ENCODE assay signal across 13 mouse cellular contexts in genomic region chr11:16977611-16978010, GRCm38 (mm10). TPM values are rescaled to one million over a fixed set of nuclear protein-coding genes. Genes with fewer than 3 reads are reported as not detected.
DNase-seq lines count a peak whose midpoint lies in the region; ATAC-seq and TF ChIP-seq lines count a peak whose summit lies in the region.
"Had no signal": no experiment of that assay in that cellular context is flagged by ENCODE, and none has a peak within 500 bp of the region (broad histone marks: within the 10 kb centered on the region; RNA-seq: fewer than 3 reads in every experiment).

No protein-coding gene starts in this region.

- 0 out of 2 replicates have a peak overlapping the region, but pooled peaks have one; percentile 19 for H3K27ac ChIP-seq in liver, embryonic 11.5 days (ENCODE audit: low read depth, low read length)
- no peak overlapping the region for H3K27ac ChIP-seq in liver, embryonic 13.5 days
- H3K27ac ChIP-seq in small intestine, adult 2 months (ENCODE audit: insufficient read depth, low read depth, low read length), result peak overlapping the region; percentile 43; the same call in 1 of the 2 replicates
- H3K27ac ChIP-seq: embryonic facial prominence, embryonic 15.5 days; kidney, postnatal 0 days had no signal

- no peak overlapping the region for H3K4me3 ChIP-seq in liver, embryonic 11.5 days (ENCODE audit: low read depth, low read length)
- H3K4me3 ChIP-seq in liver, embryonic 13.5 days (replicated peaks), result no peak overlapping the region
- no peak overlapping the region for H3K4me3 ChIP-seq in small intestine, adult 2 months (ENCODE audit: low read depth, low read length)
- H3K4me3 ChIP-seq: embryonic facial prominence, embryonic 15.5 days had no signal

- H3K9me3 ChIP-seq in liver, embryonic 11.5 days (ENCODE audit: control insufficient read depth, low read length), result no peaks in the 10 kb centered on the region
- H3K9me3 ChIP-seq in liver, embryonic 13.5 days (replicated peaks), result no peaks in the 10 kb centered on the region
- H3K9me3 ChIP-seq: embryonic facial prominence, embryonic 15.5 days had no signal

- H3K27me3 ChIP-seq in liver, embryonic 11.5 days (replicated peaks; ENCODE audit: control insufficient read depth, insufficient read depth, low read length), result no peaks in the 10 kb centered on the region
- H3K27me3 ChIP-seq in liver, embryonic 13.5 days, result no peaks in the 10 kb centered on the region
- no peaks in the 10 kb centered on the region for H3K27me3 ChIP-seq in small intestine, adult 2 months (ENCODE audit: control insufficient read depth, insufficient read depth, low read length)
- H3K27me3 ChIP-seq: embryonic facial prominence, embryonic 15.5 days had no signal

- no peak for TF ChIP-seq POLR2A in small intestine, adult 2 months (IDR thresholded peaks at IDR 0.05; ENCODE audit: low read depth, low read length)

- 38% methylated on average over 2 of the region's 2 CpGs for WGBS in liver, embryonic 11.5 days
- WGBS in liver, embryonic 13.5 days (ENCODE audit: insufficient replicate concordance), result 29% methylated on average over 2 of the region's 2 CpGs
- 63% methylated on average over 2 of the region's 2 CpGs for WGBS in small intestine, adult 2 months

- no peak for DNase-seq in liver, embryonic 11.5 days (ENCODE audit: low spot score)
- DNase-seq in liver (no peak), MEL-GATA-1-ER (ENCODE audit: extremely low read depth, low read depth) (peak; percentile 75)
- no peak for DNase-seq in liver, embryonic 13.5 days
- no peak for DNase-seq in kidney, postnatal 25 days
- no peak for DNase-seq in thymus, postnatal 0 days (ENCODE audit: low spot score)
- DNase-seq: cerebellum, postnatal 36 days; thymus, postnatal 14 days had no signal

- H3K9ac ChIP-seq in liver, embryonic 11.5 days (ENCODE audit: low read depth, low read length), result no peak overlapping the region
- H3K9ac ChIP-seq in liver, embryonic 13.5 days, result no peak overlapping the region
- H3K9ac ChIP-seq: embryonic facial prominence, embryonic 15.5 days had no signal

- peaks cover 15% of the 10 kb centered on the region for H3K4me1 ChIP-seq in liver, embryonic 11.5 days (replicated peaks; ENCODE audit: control insufficient read depth, insufficient read depth, low read length)
- H3K4me1 ChIP-seq in liver, embryonic 13.5 days (replicated peaks), result peaks cover 17% of the 10 kb centered on the region
- H3K4me1 ChIP-seq in small intestine, adult 2 months (ENCODE audit: control insufficient read depth, insufficient read depth, insufficient read length, low read length), result peaks cover 8% of the 10 kb centered on the region
- H3K4me1 ChIP-seq: embryonic facial prominence, embryonic 15.5 days had no signal

- peak; percentile 34 for ATAC-seq in liver, embryonic 11.5 days (replicated peaks; ENCODE audit: low FRiP score)
- ATAC-seq in liver, embryonic 13.5 days (ENCODE audit: low read depth), result 0 out of 2 replicates have a peak, but pooled peaks have one; percentile 21
- ATAC-seq: forebrain, embryonic 14.5 days; hindbrain, embryonic 16.5 days had no signal

- no peak for TF ChIP-seq CTCF in small intestine, adult 2 months (IDR thresholded peaks at IDR 0.05; ENCODE audit: extremely low read depth, insufficient read length, insufficient replicate concordance, low read depth, low read length)

- no peaks in the 10 kb centered on the region for H3K36me3 ChIP-seq in liver, embryonic 11.5 days (ENCODE audit: control insufficient read depth, insufficient read depth, low read length)
- H3K36me3 ChIP-seq in liver, embryonic 13.5 days, result no peaks in the 10 kb centered on the region
- H3K36me3 ChIP-seq in small intestine, adult 2 months (ENCODE audit: control insufficient read depth, insufficient read depth, low read length), result 0 out of 2 replicates have a peak, but pooled peaks cover 2% of the 10 kb centered on the region
- H3K36me3 ChIP-seq: embryonic facial prominence, embryonic 15.5 days had no signal

- no peak overlapping the region for H3K4me2 ChIP-seq in liver, embryonic 11.5 days
- no peak overlapping the region for H3K4me2 ChIP-seq in liver, embryonic 13.5 days
- H3K4me2 ChIP-seq: embryonic facial prominence, embryonic 15.5 days had no signal

RNA-seq across cellular contexts. Expression of gene Fbxo48, which starts 26.4 kb away (rescaled TPM):
- polyA plus RNA-seq in liver, embryonic 11.5 days (2014; fragmentation: Nextera tagmentation; extraction: Ambion mirVana), result 3.0 and 3.1 TPM in 2 replicates
- polyA plus RNA-seq in liver, embryonic 13.5 days (2015; fragmentation: Nextera tagmentation; extraction: Ambion mirVana), result 1.8 TPM in 2 replicates
- 0.16 and 0.18 TPM in 2 replicates for polyA plus RNA-seq in small intestine, adult 2 months (2012; rRNA removed)
- polyA plus RNA-seq in thymus, postnatal 0 days (2015; fragmentation: Nextera tagmentation; extraction: Ambion mirVana), result 2.2 and 2.3 TPM in 2 replicates
